Mouse (Mus musculus) embryonic facial prominence, embryonic 11.5 days (tissue): ENCODE measurements around the gene Ttc7b. TPM values are rescaled to one million over a fixed set of nuclear protein-coding genes. Genes with fewer than 3 reads are reported as not detected.

Experiments used
- ATAC-seq: fragments of 200-750 bp; cut with Nextera tagmentation; replicated peaks from 2 replicates; pipeline ENCODE4 v1.8.0; 2017; ENCODE audit warnings: low read depth; ENCODE audit not compliant: insufficient number of reproducible peaks, low FRiP score, low TSS enrichment
- DNase-seq: peaks from one replicate; pipeline ENCODE4 v3.0.0-alpha.2; 2015; ENCODE audit warnings: low spot score
- H3K27ac ChIP-seq: fragments of 300-500 bp; sonication (generic); replicated peaks from 2 replicates; pipeline ENCODE4 v1.5.1; 2014; ENCODE audit warnings: mild to moderate bottlenecking, low read depth, low read length, control low read depth
- H3K27me3 ChIP-seq: fragments of 300-500 bp; sonication (generic); 2 replicates; pipeline ENCODE4 v1.6.1; 2014; ENCODE audit warnings: mild to moderate bottlenecking, low read length, moderate library complexity, mixed read lengths; ENCODE audit not compliant: control insufficient read depth, insufficient read depth
- H3K36me3 ChIP-seq: fragments of 300-500 bp; sonication (generic); replicated peaks from 2 replicates; pipeline ENCODE4 v1.6.1; 2014; ENCODE audit warnings: low read depth, mild to moderate bottlenecking, low read length, moderate library complexity, mixed read lengths; ENCODE audit not compliant: control insufficient read depth, insufficient read depth
- H3K4me1 ChIP-seq: fragments of 300-500 bp; sonication (generic); 2 replicates; pipeline ENCODE4 v1.6.1; 2014; ENCODE audit warnings: low read length, mixed read lengths; ENCODE audit not compliant: control insufficient read depth, insufficient read depth
- H3K4me2 ChIP-seq: fragments of 300-500 bp; sonication (generic); 2 replicates; pipeline ENCODE4 v1.6.1; 2014; ENCODE audit warnings: low read depth, mild to moderate bottlenecking, control low read depth, low read length, moderate library complexity
- H3K4me3 ChIP-seq: fragments of 300-500 bp; sonication (generic); 2 replicates; pipeline ENCODE4 v1.5.1; 2014; ENCODE audit warnings: low read depth, low read length, control low read depth
- H3K9ac ChIP-seq: fragments of 300-500 bp; sonication (generic); replicated peaks from 2 replicates; pipeline ENCODE4 v1.6.1; 2014; ENCODE audit warnings: mild to moderate bottlenecking, control low read depth, low read length
- H3K9me3 ChIP-seq: fragments of 300-500 bp; sonication (generic); replicated peaks from 2 replicates; pipeline ENCODE4 v1.6.1; 2016; ENCODE audit warnings: mild to moderate bottlenecking, low read length, inconsistent platforms, mixed read lengths; ENCODE audit not compliant: control insufficient read depth
- WGBS: fragments of 180-500 bp; shearing (Covaris S2); extraction: QIAGEN DNeasy Blood & Tissue Kit; methylation state at CpG from one replicate; pipeline ENCODE4 v1.1.7; 2014; 5-methylcytosine and 5-hydroxymethylcytosine counted together
- polyA plus RNA-seq: library from polyadenylated mRNA; unstranded; fragments of >200 nt; fragmentation: Nextera tagmentation; extraction: Ambion mirVana; gene quantifications from 2 replicates; pipeline ENCODE4 v1.2.1, GENCODE M21; 2014

Ttc7b gene
- polyA plus RNA-seq, 1 experiment from 2014 or later: 10.0 TPM

GRCm38 (mm10) chr12:100478151-100478550, 42.5 kb downstream of the Ttc7b start:
- H3K9me3 ChIP-seq: no peaks in the 10 kb centered on the region
- H3K4me2 ChIP-seq: no peak overlapping the region
- ATAC-seq (no peak), DNase-seq (no peak)
- no peaks in the 10 kb centered on the region; the same call in 1 of the 2 replicates for H3K36me3 ChIP-seq
- H3K4me3 ChIP-seq: no peak overlapping the region
- H3K4me1 ChIP-seq: no peaks in the 10 kb centered on the region
- no peak overlapping the region for H3K9ac ChIP-seq
- WGBS: 66% methylated on average over 6 of the region's 6 CpGs
- H3K27me3 ChIP-seq: no peaks in the 10 kb centered on the region
- H3K27ac ChIP-seq: no peak overlapping the region

GRCm38 (mm10) chr12:100477474-100477873, 43.2 kb downstream of the Ttc7b start:
- H3K4me2 ChIP-seq: no peak overlapping the region
- whole genome bisulfite sequencing: 83% methylated on average over 6 of the region's 6 CpGs
- ATAC-seq: no peak
- no peak overlapping the region for H3K27ac ChIP-seq
- no peak for DNase-seq
- H3K9ac ChIP-seq: no peak overlapping the region
- no peaks in the 10 kb centered on the region for H3K27me3 ChIP-seq
- H3K9me3 ChIP-seq: no peaks in the 10 kb centered on the region
- no peaks in the 10 kb centered on the region; the same call in 1 of the 2 replicates for H3K36me3 ChIP-seq
- H3K4me1 ChIP-seq: no peaks in the 10 kb centered on the region
- H3K4me3 ChIP-seq: no peak overlapping the region

GRCm38 (mm10) chr12:100476351-100476750, 44.3 kb downstream of the Ttc7b start:
- H3K27ac ChIP-seq: no peak overlapping the region
- no peaks in the 10 kb centered on the region; the same call in 1 of the 2 replicates for H3K36me3 ChIP-seq
- no peak for ATAC-seq
- no peaks in the 10 kb centered on the region for H3K9me3 ChIP-seq
- H3K4me1 ChIP-seq: no peaks in the 10 kb centered on the region
- no peak for DNase-seq
- H3K27me3 ChIP-seq: no peaks in the 10 kb centered on the region
- H3K4me2 ChIP-seq: no peak overlapping the region
- H3K4me3 ChIP-seq: no peak overlapping the region
- no peak overlapping the region for H3K9ac ChIP-seq

- no peak overlapping the region for H3K4me3 ChIP-seq
- 83% methylated on average over 3 of the region's 3 CpGs for WGBS
- no peak overlapping the region for H3K4me2 ChIP-seq
- H3K9me3 ChIP-seq: no peaks in the 10 kb centered on the region
- ATAC-seq (no peak), DNase-seq (no peak)
- no peak overlapping the region for H3K9ac ChIP-seq
- no peaks in the 10 kb centered on the region for H3K4me1 ChIP-seq
- H3K27me3 ChIP-seq: no peaks in the 10 kb centered on the region
- H3K36me3 ChIP-seq: no peaks in the 10 kb centered on the region; the same call in 1 of the 2 replicates
- H3K27ac ChIP-seq: no peak overlapping the region
Observed at GRCm38 (mm10) chr12:100475489-100475888, 45.1 kb downstream of the Ttc7b start.

- no peak overlapping the region for H3K27ac ChIP-seq
- ATAC-seq (no peak), DNase-seq (no peak)
- H3K4me2 ChIP-seq: no peak overlapping the region
- no peak overlapping the region for H3K4me3 ChIP-seq
- no peak overlapping the region for H3K9ac ChIP-seq
- H3K4me1 ChIP-seq: no peaks in the 10 kb centered on the region
- H3K9me3 ChIP-seq: no peaks in the 10 kb centered on the region
- WGBS: 86% methylated on average over 3 of the region's 3 CpGs
- no peaks in the 10 kb centered on the region; the same call in 1 of the 2 replicates for H3K36me3 ChIP-seq
- H3K27me3 ChIP-seq: no peaks in the 10 kb centered on the region
Observed at GRCm38 (mm10) chr12:100474661-100475321, 45.8 kb downstream of the Ttc7b start.

DNA sequence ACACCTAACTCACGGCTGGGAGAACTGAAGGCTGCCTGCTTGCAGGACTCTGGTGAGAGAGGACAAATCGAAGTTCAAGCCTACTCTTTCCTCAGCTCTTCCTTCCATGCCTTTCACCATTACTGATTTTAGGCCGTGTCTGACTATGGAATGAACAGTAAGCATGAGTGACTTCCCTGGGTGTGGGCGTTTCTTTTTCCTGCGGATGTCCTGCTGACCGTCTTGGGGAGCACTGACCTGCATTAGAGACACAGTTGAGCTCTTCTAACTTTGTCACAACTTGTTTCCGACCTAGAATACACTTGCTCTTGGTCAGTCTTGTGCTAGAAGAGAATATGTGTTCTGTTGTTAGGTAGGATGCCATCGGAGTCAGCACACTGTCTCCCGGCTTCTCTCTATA, 50.3 kb downstream of the Ttc7b start:
- Histone ChIP-seq H3K4me1 (no peaks in the 10 kb centered on the region), H3K9me3 (no peaks in the 10 kb centered on the region), H3K27ac (no peak overlapping the region), H3K4me3 (no peak overlapping the region), H3K9ac (no peak overlapping the region), H3K4me2 (no peak overlapping the region), H3K27me3 (no peaks in the 10 kb centered on the region), H3K36me3 (peaks cover 3% of the 10 kb centered on the region; the same call in 1 of the 2 replicates)
- no peak for ATAC-seq
- DNase-seq: no peak
- WGBS: 83% methylated on average over 9 of the region's 9 CpGs

GRCm38 (mm10) chr12:100469503-100470293, 50.9 kb downstream of the Ttc7b start:
- WGBS: 87% methylated on average over 7 of the region's 7 CpGs
- no peaks in the 10 kb centered on the region for H3K9me3 ChIP-seq
- H3K27ac ChIP-seq: no peak overlapping the region
- no peak for DNase-seq
- H3K27me3 ChIP-seq: no peaks in the 10 kb centered on the region
- no peak for ATAC-seq
- H3K4me2 ChIP-seq: no peak overlapping the region
- no peaks in the 10 kb centered on the region for H3K4me1 ChIP-seq
- no peak overlapping the region for H3K9ac ChIP-seq
- no peak overlapping the region for H3K4me3 ChIP-seq
- H3K36me3 ChIP-seq: peaks cover 3% of the 10 kb centered on the region; the same call in 1 of the 2 replicates

DNA sequence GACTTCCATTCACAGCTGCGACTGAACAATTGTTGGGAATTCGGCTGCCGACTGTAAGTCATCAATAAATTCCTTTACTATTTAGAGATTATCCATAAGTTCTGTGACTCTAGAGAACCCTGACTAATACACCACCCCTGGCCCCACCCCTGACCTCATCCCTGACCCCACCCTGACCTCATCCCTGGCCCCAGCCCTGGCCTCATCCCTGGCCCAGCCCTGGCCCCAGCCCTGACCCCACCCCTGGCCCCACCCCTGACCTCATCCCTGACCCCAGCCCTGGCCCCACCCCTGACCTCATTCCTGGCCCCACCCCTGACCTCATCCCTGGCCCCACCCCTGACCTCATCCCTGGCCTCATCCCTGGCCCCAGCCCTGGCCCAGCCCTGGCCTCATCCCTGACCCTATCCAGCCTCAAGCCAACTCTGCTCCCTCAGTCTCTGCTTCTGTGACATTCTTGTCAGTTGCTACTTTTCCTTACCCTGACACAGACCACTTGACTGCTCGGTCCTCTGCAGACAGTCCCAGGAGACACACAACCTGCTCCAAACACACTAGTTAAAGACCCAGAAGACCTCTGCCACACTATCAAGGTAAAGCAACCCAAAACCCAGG, 55.4 kb downstream of the Ttc7b start:
- Histone ChIP-seq H3K4me1 (no peaks in the 10 kb centered on the region), H3K27ac (no peak overlapping the region), H3K4me3 (no peak overlapping the region), H3K9ac (no peak overlapping the region), H3K4me2 (no peak overlapping the region), H3K36me3 (peaks cover 3% of the 10 kb centered on the region; the same call in 1 of the 2 replicates), H3K9me3 (no peaks in the 10 kb centered on the region), H3K27me3 (no peaks in the 10 kb centered on the region)
- DNase-seq (no peak), ATAC-seq (peak; percentile 44; the same call in 1 of the 2 replicates)
- 55% methylated on average over 1 of the region's 4 CpGs for WGBS
